Mouse (Mus musculus) right cerebral cortex, adult 2 months (tissue): ENCODE results near the gene Snap47.

Experiments
- DNase-seq, 2 experiments: peaks; one replicate each; pipeline ENCODE4 v3.0.0; 2021 to 2022; ENCODE audit warnings: low spot score in 2 of 2

The Snap47 gene

GRCm38 (mm10) chr11:59451086-59451485 is at the start of gene Snap47:
Gene Snap47, minus strand, starts transcription at chr11:59451186.
- DNase-seq: no peak

- no peak for DNase-seq
These were observed 46.8 kb upstream of the Snap47 start for GRCm38 (mm10) chr11:59497747-59498146.

GRCm38 (mm10) chr11:59496672-59497310 is 45.8 kb upstream of the Snap47 start:
- peak; percentile 34 to 41 for DNase-seq

- DNase-seq: no peak
These were observed 35.2 kb upstream of the Snap47 start for GRCm38 (mm10) chr11:59486222-59486621.

- DNase-seq: no peak
These were observed 34.7 kb upstream of the Snap47 start for GRCm38 (mm10) chr11:59485641-59486040.

- DNase-seq: peak; percentile 73 to 75
These were observed 32.2 kb upstream of the Snap47 start for GRCm38 (mm10) chr11:59483212-59483611.

- DNase-seq: no peak
These were observed 26.3 kb upstream of the Snap47 start for GRCm38 (mm10) chr11:59477240-59477639.

GRCm38 (mm10) chr11:59472326-59472677 is 21.3 kb upstream of the Snap47 start, which contains the start of gene Zfp867:
Gene Zfp867, minus strand, starts transcription at chr11:59472474.
- peak; percentile 91 to 96 for DNase-seq

GRCm38 (mm10) chr11:59471413-59472325 is 20.7 kb upstream of the Snap47 start:
- DNase-seq: no peak

- no peak for DNase-seq
These were observed 9.5 kb upstream of the Snap47 start for GRCm38 (mm10) chr11:59460459-59460858.

- DNase-seq: peak in 1 of 2 experiments; percentile 48
These were observed 8.0 kb upstream of the Snap47 start for GRCm38 (mm10) chr11:59458973-59459372.

GRCm38 (mm10) chr11:59456891-59457290 is 5.9 kb upstream of the Snap47 start:
- DNase-seq: no peak

GRCm38 (mm10) chr11:59456346-59456745 is 5.4 kb upstream of the Snap47 start:
- DNase-seq: no peak

- no peak for DNase-seq
These were observed 685 bp downstream of the Snap47 start for GRCm38 (mm10) chr11:59450230-59450771.

GRCm38 (mm10) chr11:59449741-59450229 is 1.2 kb downstream of the Snap47 start, which contains the start of gene Jmjd4:
Gene Jmjd4, plus strand, starts transcription at chr11:59450045.
- peak; percentile 93 to 94 for DNase-seq

- no peak for DNase-seq
These were observed 7.9 kb downstream of the Snap47 start for GRCm38 (mm10) chr11:59443102-59443501.

GRCm38 (mm10) chr11:59437954-59438353 is 13.0 kb downstream of the Snap47 start:
- DNase-seq: no peak

- DNase-seq: no peak
These were observed 18.7 kb downstream of the Snap47 start for GRCm38 (mm10) chr11:59432261-59432660.

GRCm38 (mm10) chr11:59429959-59430358 is 21.0 kb downstream of the Snap47 start:
- no peak for DNase-seq

- DNase-seq: no peak
These were observed 22.8 kb downstream of the Snap47 start for GRCm38 (mm10) chr11:59428057-59428660.

- DNase-seq: peak; percentile 47 to 60
These were observed 25.3 kb downstream of the Snap47 start for GRCm38 (mm10) chr11:59425671-59426101.
